Mouse (Mus musculus) lung, postnatal 0 days (tissue): Measurements from ENCODE around the gene Gpat2.
A peak's percentile ranks its signal among the peaks of the same experiment; 100 is the strongest.

ENCODE experiments used
- CTCF ChIP-seq: IDR thresholded peaks from 2 replicates; pipeline ENCODE4 v1.5.1; 2016; ENCODE audit warnings: antibody characterized with exemption, mild to moderate bottlenecking
- EP300 ChIP-seq: IDR thresholded peaks from 2 replicates; pipeline ENCODE4 v1.6.1; 2016; ENCODE audit warnings: antibody characterized with exemption, mild to moderate bottlenecking, control low read depth

DNA sequence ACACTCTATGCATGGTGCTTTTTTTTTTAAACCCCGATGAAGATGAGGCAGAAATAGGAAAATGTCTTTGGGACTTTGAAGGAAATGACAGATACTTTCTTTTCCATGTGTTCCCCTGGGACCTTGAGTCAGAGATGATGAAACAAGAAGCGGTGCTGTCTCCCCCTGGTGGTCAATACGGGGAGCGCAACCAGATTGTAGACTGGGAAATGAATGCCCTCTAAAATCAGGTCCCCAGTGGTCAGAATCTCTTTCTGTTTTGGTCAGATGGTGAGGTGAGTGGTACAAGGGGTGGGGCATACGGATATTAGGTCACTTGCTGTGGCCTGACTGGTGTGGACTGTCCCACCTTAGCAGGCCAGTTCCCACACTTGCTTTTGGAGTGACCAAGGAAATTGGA, 28.8 kb downstream of the Gpat2 start:
- TF ChIP-seq CTCF (peak; percentile 94), EP300 (no peak)
